Mouse (Mus musculus): Measurements from ENCODE around the gene Acvr1b. TPM values are rescaled to one million over a fixed set of nuclear protein-coding genes. Genes with fewer than 3 reads are reported as not detected.

Acvr1b gene
- 5.5 and 6.2 TPM in 2 replicates for polyA plus RNA-seq (2016; fragmentation: Nextera tagmentation; extraction: Ambion mirVana)

- H3K4me3 ChIP-seq, result peak within 1 kb of the TSS; percentile 92
- WGBS, result under 1% methylated on average over 82 of the region's 87 CpGs
- no peaks in the 10 kb centered on the region for H3K36me3 ChIP-seq (replicated peaks)
- H3K9me3 ChIP-seq, result no peaks in the 10 kb centered on the region
- peaks cover 44% of the 10 kb centered on the region for H3K4me1 ChIP-seq
- peak within 1 kb of the TSS; percentile 97 for H3K27ac ChIP-seq (replicated peaks)
- H3K27me3 ChIP-seq (replicated peaks; ENCODE audit: low read depth, poor library complexity, severe bottlenecking), result peaks cover 17% of the 10 kb centered on the region
- DNase-seq (ENCODE audit: low spot score), result peak; percentile 95
Measured at GRCm38 (mm10) chr15:101173421-101174211, at the start of gene Acvr1b. TSS of gene Acvr1b (plus strand) at chr15:101174067.

GRCm38 (mm10) chr15:101125561-101125960 is 48.3 kb upstream of the Acvr1b start:
- Histone ChIP-seq H3K4me1 (peaks cover 35% of the 10 kb centered on the region), H3K9me3 (no peaks in the 10 kb centered on the region), H3K36me3 (replicated peaks) (no peaks in the 10 kb centered on the region), H3K27me3 (replicated peaks; ENCODE audit: low read depth, poor library complexity, severe bottlenecking) (peaks cover 56% of the 10 kb centered on the region), H3K4me3 (no peak overlapping the region), H3K27ac (replicated peaks) (no peak overlapping the region)
- no peak for DNase-seq (ENCODE audit: low spot score)
- 88% methylated on average over 6 of the region's 6 CpGs for WGBS

DNA sequence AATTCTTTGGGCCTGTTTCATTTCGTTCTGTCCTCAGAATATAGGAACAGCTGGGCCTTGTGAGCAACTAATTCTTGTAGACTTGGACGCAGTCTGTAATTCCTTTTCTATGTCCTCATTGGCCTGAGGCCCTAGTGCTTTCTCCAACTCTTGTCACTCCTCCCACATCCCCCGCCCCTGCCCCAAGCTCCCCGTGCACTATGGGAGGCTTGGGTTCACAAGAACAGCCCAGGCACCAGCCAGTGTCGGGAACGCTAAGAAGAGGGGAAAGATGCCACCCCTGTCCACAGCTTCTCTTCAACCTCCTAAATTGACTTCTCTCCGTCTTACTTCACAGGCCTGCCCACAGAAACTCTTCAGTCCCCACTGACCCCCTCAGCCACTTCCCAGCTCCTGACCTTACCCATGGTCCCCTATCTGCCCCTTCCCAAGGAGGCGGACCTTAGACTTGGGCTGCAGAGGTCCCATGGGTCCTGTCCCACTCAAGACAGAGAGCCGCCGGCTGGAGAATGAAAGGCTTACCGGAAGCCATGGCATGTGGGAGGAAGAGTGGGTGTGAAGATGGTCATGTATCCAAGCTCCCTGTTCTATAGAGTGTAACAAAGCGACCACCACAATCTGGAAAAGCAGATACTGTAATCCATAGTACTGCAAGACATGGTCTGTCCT is 46.9 kb upstream of the Acvr1b start:
- 78% methylated on average over 12 of the region's 12 CpGs for WGBS
- Histone ChIP-seq H3K27me3 (replicated peaks; ENCODE audit: low read depth, poor library complexity, severe bottlenecking) (peaks cover 69% of the 10 kb centered on the region), H3K4me1 (peaks cover 45% of the 10 kb centered on the region), H3K9me3 (no peaks in the 10 kb centered on the region), H3K36me3 (replicated peaks) (no peaks in the 10 kb centered on the region), H3K4me3 (no peak overlapping the region), H3K27ac (replicated peaks) (no peak overlapping the region)
- DNase-seq (ENCODE audit: low spot score), result no peak

GRCm38 (mm10) chr15:101128181-101129089 is 45.4 kb upstream of the Acvr1b start, which contains the start of gene Acvrl1:
TSS of gene Acvrl1 (plus strand) at chr15:101128522.
- Histone ChIP-seq H3K9me3 (no peaks in the 10 kb centered on the region), H3K4me3 (peak within 1 kb of the TSS; percentile 59), H3K27ac (replicated peaks) (peak within 1 kb of the TSS; percentile 77), H3K36me3 (replicated peaks) (no peaks in the 10 kb centered on the region), H3K4me1 (peaks cover 54% of the 10 kb centered on the region), H3K27me3 (replicated peaks; ENCODE audit: low read depth, poor library complexity, severe bottlenecking) (peaks cover 69% of the 10 kb centered on the region)
- 3% methylated on average over 46 of the region's 46 CpGs for WGBS
- DNase-seq (ENCODE audit: low spot score), result peak; percentile 57

DNA sequence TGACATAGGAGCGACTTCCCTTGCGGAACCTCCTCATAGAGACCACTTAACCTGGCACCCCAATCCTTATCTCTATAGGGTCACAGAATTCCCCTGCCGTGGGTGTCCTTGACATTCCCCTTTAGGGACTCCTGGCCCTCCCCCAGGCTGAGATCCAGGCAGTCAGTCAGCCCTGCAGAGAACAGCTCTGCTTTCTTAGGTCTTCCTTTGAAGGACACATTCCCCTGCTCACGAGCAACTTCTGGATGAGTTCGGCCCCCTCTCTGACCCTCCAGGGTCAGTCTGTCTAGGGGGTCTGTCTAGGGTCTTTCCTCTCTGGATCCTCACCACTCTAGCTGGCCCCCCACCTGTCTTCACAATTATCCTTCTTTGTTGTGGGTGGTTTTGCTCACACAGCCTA is 44.5 kb upstream of the Acvr1b start:
- no peak for DNase-seq (ENCODE audit: low spot score)
- 21% methylated on average over 5 of the region's 5 CpGs for WGBS
- H3K27ac ChIP-seq (replicated peaks), result peak overlapping the region; percentile 77; the same call in 1 of the 2 replicates
- H3K36me3 ChIP-seq (replicated peaks), result no peaks in the 10 kb centered on the region
- no peaks in the 10 kb centered on the region for H3K9me3 ChIP-seq
- H3K4me1 ChIP-seq, result peaks cover 64% of the 10 kb centered on the region
- H3K4me3 ChIP-seq, result peak overlapping the region; percentile 59
- H3K27me3 ChIP-seq (replicated peaks; ENCODE audit: low read depth, poor library complexity, severe bottlenecking), result peaks cover 69% of the 10 kb centered on the region

DNA sequence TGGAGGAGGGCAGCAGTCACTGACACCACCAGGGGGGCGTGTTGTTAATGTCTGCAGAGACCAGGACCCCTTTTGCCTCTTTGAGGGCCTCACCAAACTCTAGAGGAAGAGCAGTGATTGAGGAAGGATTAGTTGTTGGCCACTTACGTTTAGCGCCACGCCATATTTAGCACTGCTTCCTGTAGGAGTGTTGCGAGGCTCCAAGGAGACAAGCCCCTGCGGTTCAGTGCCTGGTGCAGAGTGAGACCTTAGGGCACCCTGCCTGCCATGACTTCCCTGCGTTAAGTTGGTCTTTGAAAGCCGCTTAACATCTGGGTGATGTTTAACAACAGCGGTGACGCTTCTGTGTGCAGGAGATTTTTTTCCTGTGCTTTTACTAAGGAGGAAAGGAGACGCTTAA is 42.4 kb upstream of the Acvr1b start:
- H3K27me3 ChIP-seq (replicated peaks; ENCODE audit: low read depth, poor library complexity, severe bottlenecking), result peaks cover 52% of the 10 kb centered on the region
- no peak overlapping the region for H3K4me3 ChIP-seq
- WGBS, result 41% methylated on average over 11 of the region's 11 CpGs
- H3K36me3 ChIP-seq (replicated peaks), result no peaks in the 10 kb centered on the region
- H3K27ac ChIP-seq (replicated peaks), result no peak overlapping the region
- H3K4me1 ChIP-seq, result peaks cover 82% of the 10 kb centered on the region
- H3K9me3 ChIP-seq, result no peaks in the 10 kb centered on the region
- DNase-seq (ENCODE audit: low spot score), result no peak

GRCm38 (mm10) chr15:101132041-101132440 is 41.8 kb upstream of the Acvr1b start:
- Histone ChIP-seq H3K27me3 (replicated peaks; ENCODE audit: low read depth, poor library complexity, severe bottlenecking) (peaks cover 47% of the 10 kb centered on the region), H3K9me3 (no peaks in the 10 kb centered on the region), H3K27ac (replicated peaks) (no peak overlapping the region), H3K36me3 (replicated peaks) (peaks cover 2% of the 10 kb centered on the region), H3K4me3 (no peak overlapping the region), H3K4me1 (peaks cover 79% of the 10 kb centered on the region)
- no peak for DNase-seq (ENCODE audit: low spot score)
- WGBS, result 76% methylated on average over 6 of the region's 6 CpGs

- Histone ChIP-seq H3K27me3 (replicated peaks; ENCODE audit: low read depth, poor library complexity, severe bottlenecking) (peaks cover 39% of the 10 kb centered on the region), H3K27ac (replicated peaks) (peak overlapping the region; percentile 82), H3K4me1 (peaks cover 73% of the 10 kb centered on the region), H3K9me3 (no peaks in the 10 kb centered on the region), H3K36me3 (replicated peaks) (peaks cover 8% of the 10 kb centered on the region), H3K4me3 (no peak overlapping the region)
- DNase-seq (ENCODE audit: low spot score), result no peak
- 72% methylated on average over 6 of the region's 6 CpGs for WGBS
Measured at GRCm38 (mm10) chr15:101132761-101133160, 41.1 kb upstream of the Acvr1b start.

- DNase-seq (ENCODE audit: low spot score), result peak; percentile 70
- Histone ChIP-seq H3K4me1 (peaks cover 61% of the 10 kb centered on the region), H3K27me3 (replicated peaks; ENCODE audit: low read depth, poor library complexity, severe bottlenecking) (peaks cover 26% of the 10 kb centered on the region), H3K27ac (replicated peaks) (peak overlapping the region; percentile 82), H3K36me3 (replicated peaks) (peaks cover 8% of the 10 kb centered on the region), H3K9me3 (no peaks in the 10 kb centered on the region), H3K4me3 (peak overlapping the region; percentile 47)
- WGBS, result 18% methylated on average over 15 of the region's 15 CpGs
Measured at GRCm38 (mm10) chr15:101133993-101134704, 39.7 kb upstream of the Acvr1b start.

- WGBS, result 61% methylated on average over 8 of the region's 8 CpGs
- H3K4me3 ChIP-seq, result peak overlapping the region; percentile 47
- peaks cover 13% of the 10 kb centered on the region for H3K27me3 ChIP-seq (replicated peaks; ENCODE audit: low read depth, poor library complexity, severe bottlenecking)
- peaks cover 8% of the 10 kb centered on the region for H3K36me3 ChIP-seq (replicated peaks)
- no peaks in the 10 kb centered on the region for H3K9me3 ChIP-seq
- peak overlapping the region; percentile 82 for H3K27ac ChIP-seq (replicated peaks)
- peaks cover 66% of the 10 kb centered on the region for H3K4me1 ChIP-seq
- DNase-seq (ENCODE audit: low spot score), result no peak
Measured at GRCm38 (mm10) chr15:101135405-101135804, 38.5 kb upstream of the Acvr1b start.

GRCm38 (mm10) chr15:101137455-101137854 is 36.4 kb upstream of the Acvr1b start:
- Histone ChIP-seq H3K4me3 (no peak overlapping the region), H3K27ac (replicated peaks) (no peak overlapping the region), H3K27me3 (replicated peaks; ENCODE audit: low read depth, poor library complexity, severe bottlenecking) (no peaks in the 10 kb centered on the region; the same call in 1 of the 2 replicates), H3K36me3 (replicated peaks) (peaks cover 8% of the 10 kb centered on the region), H3K4me1 (peaks cover 64% of the 10 kb centered on the region), H3K9me3 (no peaks in the 10 kb centered on the region)
- WGBS, result 80% methylated on average over 11 of the region's 11 CpGs
- DNase-seq (ENCODE audit: low spot score), result no peak
